In the genomic region with DNA sequence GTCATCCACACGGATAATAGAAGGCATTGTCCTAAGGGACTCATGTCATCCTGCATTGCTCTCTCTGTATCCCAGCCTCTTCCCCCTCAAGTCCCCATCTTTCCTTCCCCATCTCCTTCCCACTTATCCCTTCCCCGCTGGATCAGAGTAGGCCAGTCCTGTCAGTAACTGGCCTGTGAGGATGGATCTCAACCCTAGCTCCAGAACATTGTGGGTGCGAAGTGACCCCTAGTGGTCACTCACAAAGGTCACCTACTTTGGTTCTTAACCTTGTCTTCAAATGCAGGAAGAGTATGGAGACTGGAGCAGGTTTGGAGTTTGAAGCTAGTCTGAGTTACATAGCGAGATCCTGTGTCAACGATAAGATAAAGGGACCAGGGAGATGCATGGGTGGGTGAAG, we compare ENCODE assay signal across 8 mouse cellular contexts. TPM values are rescaled to one million over a fixed set of nuclear protein-coding genes. Genes with fewer than 3 reads are reported as not detected.
DNase-seq lines count a peak whose midpoint lies in the region; ATAC-seq and TF ChIP-seq lines count a peak whose summit lies in the region.

No protein-coding gene starts in this region.

- 34% methylated on average over 5 of the region's 5 CpGs for WGBS in spleen, adult 2 months
- WGBS in embryonic facial prominence, embryonic 10.5 days = 38% methylated on average over 5 of the region's 5 CpGs

- H3K9me3 ChIP-seq in embryonic facial prominence, embryonic 10.5 days = no peaks in the 10 kb centered on the region

- ATAC-seq in erythroblast, adult 5-6 weeks (replicated peaks; ENCODE audit: low FRiP score, poor library complexity, severe bottlenecking) = no peak

- no peak for TF ChIP-seq POLR2A in spleen, adult 2 months (IDR thresholded peaks at IDR 0.05; ENCODE audit: low read depth, low read length)

- H3K4me3 ChIP-seq in spleen, adult 2 months (ENCODE audit: extremely low read depth, insufficient read depth, insufficient read length) = no peak overlapping the region
- H3K4me3 ChIP-seq in embryonic facial prominence, embryonic 10.5 days = no peak overlapping the region

- intact Hi-C loops in heart, postnatal 25 days (cut with DNase I) = loop anchor here (1.0 to 5.0 kb wide), 3 partner anchors 83 to 217 kb away; partner anchors contain the start of gene Trarg1
- intact Hi-C loops in left cerebral cortex, postnatal 4 days (cut with DNase I) = no loop called here

- DNase-seq in spleen, adult 2 months (ENCODE audit: low read depth in 1 of 2, low spot score in 2 of 2) = peak; percentile 3 to 17
- no peak for DNase-seq in spleen, postnatal 14 days (ENCODE audit: low spot score in 2 of 2)
- peak; percentile 56 for DNase-seq in adrenal gland, postnatal 25 days
- DNase-seq in embryonic facial prominence, embryonic 10.5 days (ENCODE audit: low spot score) = peak; percentile 64
- DNase-seq in heart, postnatal 25 days (ENCODE audit: low spot score) = peak; percentile 42
- peak; percentile 61 for DNase-seq in left cerebral cortex, postnatal 4 days
- DNase-seq in naive thymus-derived CD4-positive, alpha-beta T cell, adult 2 months (ENCODE audit: low read depth) = peak; percentile 51

- no peak overlapping the region for H3K27ac ChIP-seq in spleen, adult 2 months (ENCODE audit: insufficient read depth, low read length)
- no peak overlapping the region for H3K27ac ChIP-seq in embryonic facial prominence, embryonic 10.5 days (replicated peaks)

- H3K36me3 ChIP-seq in spleen, adult 2 months (ENCODE audit: control insufficient read depth, insufficient read depth, low read length) = no peaks in the 10 kb centered on the region
- no peaks in the 10 kb centered on the region for H3K36me3 ChIP-seq in embryonic facial prominence, embryonic 10.5 days (replicated peaks)

- TF ChIP-seq CTCF in spleen, adult 2 months (IDR thresholded peaks at IDR 0.05; ENCODE audit: extremely low read depth, insufficient read depth, insufficient read length, insufficient replicate concordance) = peak; percentile 37; the same call in 1 of the 2 replicates

- peaks cover 2% of the 10 kb centered on the region; the same call in 1 of the 2 replicates for H3K4me1 ChIP-seq in spleen, adult 2 months (ENCODE audit: control insufficient read depth, insufficient read depth, insufficient read length)
- peaks cover 27% of the 10 kb centered on the region for H3K4me1 ChIP-seq in embryonic facial prominence, embryonic 10.5 days

- no peaks in the 10 kb centered on the region for H3K27me3 ChIP-seq in spleen, adult 2 months (ENCODE audit: control insufficient read depth, insufficient read depth, low read length)
- no peaks in the 10 kb centered on the region for H3K27me3 ChIP-seq in embryonic facial prominence, embryonic 10.5 days (replicated peaks; ENCODE audit: low read depth, poor library complexity, severe bottlenecking)

RNA-seq across cellular contexts. Expression of gene Tmigd1, which starts 7.7 kb away (rescaled TPM):
- polyA plus RNA-seq in spleen, adult 2 months (2012; rRNA removed) = not detected in 2 replicates
- total RNA-seq in adrenal gland, postnatal 25 days (2021) = 1.1 TPM in 1 of 2 replicates, not detected in the other
- polyA plus RNA-seq in embryonic facial prominence, embryonic 10.5 days (2016; fragmentation: Nextera tagmentation; extraction: Ambion mirVana) = not detected in 2 replicates
- under 1 TPM; 0.45 to 0.47 TPM for total RNA-seq in heart, postnatal 25 days (2021)
- total RNA-seq in left cerebral cortex, postnatal 4 days (2021) = not detected
- not detected in 2 replicates for total RNA-seq in erythroblast, adult 5-6 weeks (2015; ENCODE audit: low replicate concordance)
- total RNA-seq in erythroblast, adult 5-6 weeks (2017; ENCODE audit: low replicate concordance) = not detected in 2 replicates

RNA-seq across cellular contexts. Expression of gene Blmh, which starts 30.4 kb away (rescaled TPM):
- 5.9 and 6.2 TPM in 2 replicates for polyA plus RNA-seq in spleen, adult 2 months (2012; rRNA removed)
- 46.5 and 59.5 TPM in 2 replicates for total RNA-seq in adrenal gland, postnatal 25 days (2021)
- polyA plus RNA-seq in embryonic facial prominence, embryonic 10.5 days (2016; fragmentation: Nextera tagmentation; extraction: Ambion mirVana) = 203 and 207 TPM in 2 replicates
- total RNA-seq in heart, postnatal 25 days (2021) = 10 to 100 TPM; 36.8 to 41.5 TPM
- 10 to 100 TPM; 80.8 to 89.7 TPM for total RNA-seq in left cerebral cortex, postnatal 4 days (2021)
- total RNA-seq in erythroblast, adult 5-6 weeks (2015; ENCODE audit: low replicate concordance) = 10.9 and 12.7 TPM in 2 replicates
- total RNA-seq in erythroblast, adult 5-6 weeks (2017; ENCODE audit: low replicate concordance) = 21.0 and 26.6 TPM in 2 replicates

RNA-seq across cellular contexts. Expression of gene Cpd, which starts 47.4 kb away (rescaled TPM):
- 3.4 and 4.7 TPM in 2 replicates for polyA plus RNA-seq in spleen, adult 2 months (2012; rRNA removed)
- 39.7 and 45.4 TPM in 2 replicates for total RNA-seq in adrenal gland, postnatal 25 days (2021)
- 7.9 and 8.5 TPM in 2 replicates for polyA plus RNA-seq in embryonic facial prominence, embryonic 10.5 days (2016; fragmentation: Nextera tagmentation; extraction: Ambion mirVana)
- 10 to 100 TPM; 36.7 to 43.9 TPM for total RNA-seq in heart, postnatal 25 days (2021)
- total RNA-seq in left cerebral cortex, postnatal 4 days (2021) = 10 to 100 TPM; 56.8 to 56.9 TPM
- total RNA-seq in erythroblast, adult 5-6 weeks (2015; ENCODE audit: low replicate concordance) = 13.4 and 19.6 TPM in 2 replicates
- 7.8 and 8.6 TPM in 2 replicates for total RNA-seq in erythroblast, adult 5-6 weeks (2017; ENCODE audit: low replicate concordance)

Comparison
In these comparisons a context has a peak if more than half of its experiments do, and no peak if none do; other contexts are left out.
1. DNase-seq: peak in spleen, adult 2 months (2 of 2), adrenal gland, postnatal 25 days (single experiment), embryonic facial prominence, embryonic 10.5 days (single experiment), heart, postnatal 25 days (single experiment), left cerebral cortex, postnatal 4 days (single experiment) and naive thymus-derived CD4-positive, alpha-beta T cell, adult 2 months (single experiment); none in spleen, postnatal 14 days (0 of 2).